Mouse (Mus musculus): Measurements from ENCODE around the gene Fgfr2.

Gene Fgfr2

DNA sequence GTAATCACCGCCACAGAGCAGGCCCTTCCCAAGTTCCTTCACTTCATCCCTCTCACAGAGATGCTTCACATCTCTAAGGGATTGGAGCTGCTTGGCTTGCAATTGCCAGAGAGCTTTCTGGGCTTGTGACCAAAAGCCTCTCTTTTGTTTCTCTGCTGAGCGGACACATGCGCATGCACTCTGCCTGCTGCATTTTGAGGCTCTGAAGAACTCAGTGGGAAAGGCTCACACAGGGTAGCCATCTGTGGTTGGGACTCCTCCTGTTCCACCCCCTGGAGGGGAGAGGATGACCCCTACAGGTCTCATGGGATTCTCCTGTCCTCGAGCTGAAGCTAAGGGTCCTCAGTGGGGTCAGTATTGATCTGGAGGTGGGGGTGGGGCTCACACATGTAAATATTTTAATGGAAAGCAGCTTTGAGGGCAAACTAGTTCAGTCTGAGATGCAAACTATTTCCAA, 2157.2 kb downstream of the Fgfr2 start:
- DNase-seq (ENCODE audit: low read depth in 1 of 2, low spot score in 2 of 2): no peak

DNA sequence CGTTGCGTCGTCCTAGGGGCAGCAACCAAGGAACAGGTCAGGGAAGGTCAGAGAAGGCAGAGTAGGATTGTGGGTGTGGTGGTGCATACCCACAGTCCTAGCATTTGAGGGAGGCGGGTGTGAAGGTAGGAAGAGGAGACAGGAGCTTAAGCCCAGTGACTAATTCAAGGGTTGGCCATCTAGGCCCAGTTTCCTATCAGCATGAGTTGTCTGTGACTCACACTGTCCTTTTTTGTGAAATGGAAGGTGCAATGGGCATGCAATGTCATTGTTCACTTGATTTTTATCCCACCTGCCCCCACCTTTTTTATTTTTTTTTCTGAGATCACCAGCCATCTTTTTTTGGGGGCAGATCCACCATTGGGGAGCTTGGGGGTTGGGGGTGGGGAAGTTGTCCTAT, 2157.8 kb downstream of the Fgfr2 start:
- no peak for DNase-seq (ENCODE audit: low read depth in 1 of 2, low spot score in 2 of 2)

DNA sequence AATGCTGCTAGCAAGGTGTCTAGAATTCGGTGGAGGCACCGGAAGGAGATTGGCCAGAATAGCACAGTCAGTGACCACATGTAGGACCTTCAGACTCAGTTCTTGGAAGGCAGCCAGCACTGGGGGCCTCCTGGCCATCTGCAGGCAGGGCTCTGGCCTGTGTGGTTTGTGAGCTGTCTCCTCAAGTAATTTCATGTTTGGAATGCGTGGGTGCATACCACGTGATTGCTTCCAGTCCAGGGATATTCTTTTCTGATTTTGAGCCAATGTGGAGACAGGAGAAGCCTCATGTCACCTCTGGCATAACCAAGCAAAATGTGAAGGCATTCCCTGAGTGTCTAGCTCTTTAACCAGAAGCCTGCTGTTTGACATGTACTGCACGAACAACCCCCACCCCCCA, 2158.5 kb downstream of the Fgfr2 start:
- no peak for DNase-seq (ENCODE audit: low read depth in 1 of 2, low spot score in 2 of 2)

DNA sequence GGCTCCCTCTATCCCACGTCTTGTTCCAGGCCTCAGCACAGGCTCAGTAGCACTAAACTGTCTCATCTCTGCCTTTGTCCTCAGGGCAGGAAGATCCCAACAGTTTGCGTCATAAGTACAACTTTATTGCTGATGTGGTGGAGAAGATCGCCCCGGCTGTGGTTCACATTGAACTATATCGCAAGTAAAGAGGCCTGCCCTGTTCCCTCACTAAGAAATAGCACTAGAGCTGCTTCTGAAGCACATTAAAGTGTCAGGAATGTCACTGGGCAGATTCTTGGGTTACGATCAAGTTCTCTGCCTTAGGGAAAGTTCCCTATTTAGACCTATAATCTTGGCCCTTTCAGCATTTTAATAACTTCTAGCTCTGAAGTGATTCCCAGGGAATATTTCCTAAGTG, 2161.7 kb downstream of the Fgfr2 start:
- DNase-seq (ENCODE audit: low read depth in 1 of 2, low spot score in 2 of 2): no peak

DNA sequence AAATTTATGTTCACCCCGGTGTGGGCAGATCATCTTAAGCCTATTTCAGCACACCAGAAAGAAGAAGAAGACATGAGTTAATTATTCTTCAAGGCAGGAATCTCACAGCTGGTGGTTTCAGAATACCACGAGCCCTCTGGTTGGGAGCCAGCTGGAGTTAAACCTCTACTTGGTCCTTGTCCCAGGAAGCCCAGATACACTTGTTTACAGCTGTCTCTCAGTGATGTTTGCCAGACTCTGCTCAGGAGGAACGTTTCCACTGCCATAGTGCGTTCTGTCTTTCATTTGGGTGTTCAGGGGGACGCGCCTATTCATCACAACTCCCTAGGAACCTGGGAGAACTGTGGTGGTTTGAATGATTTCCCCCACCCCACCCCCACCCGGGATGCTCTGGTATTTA, 2163.3 kb downstream of the Fgfr2 start:
- no peak for DNase-seq (ENCODE audit: low read depth in 1 of 2, low spot score in 2 of 2)

DNA sequence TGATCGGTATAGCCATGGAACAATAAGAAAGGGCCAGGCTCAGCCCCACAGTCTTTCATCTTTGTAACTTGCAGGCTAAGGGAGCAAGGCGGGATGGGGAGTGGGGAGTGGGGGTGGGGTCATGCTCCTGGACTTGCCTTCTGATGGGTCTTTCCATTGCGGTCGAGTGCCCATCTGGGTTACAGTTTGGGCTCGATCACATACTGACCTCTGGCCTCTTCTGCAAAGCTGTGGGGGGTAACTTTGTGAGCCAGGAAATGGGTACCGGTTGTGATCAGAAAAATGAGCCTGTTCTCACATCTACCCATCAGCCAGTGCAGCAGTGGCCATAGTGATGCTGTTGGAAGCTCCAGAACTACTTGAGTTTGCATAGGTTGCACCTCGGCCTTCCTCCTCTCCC, 2164.6 kb downstream of the Fgfr2 start:
- DNase-seq (ENCODE audit: low read depth in 1 of 2, low spot score in 2 of 2): no peak

DNA sequence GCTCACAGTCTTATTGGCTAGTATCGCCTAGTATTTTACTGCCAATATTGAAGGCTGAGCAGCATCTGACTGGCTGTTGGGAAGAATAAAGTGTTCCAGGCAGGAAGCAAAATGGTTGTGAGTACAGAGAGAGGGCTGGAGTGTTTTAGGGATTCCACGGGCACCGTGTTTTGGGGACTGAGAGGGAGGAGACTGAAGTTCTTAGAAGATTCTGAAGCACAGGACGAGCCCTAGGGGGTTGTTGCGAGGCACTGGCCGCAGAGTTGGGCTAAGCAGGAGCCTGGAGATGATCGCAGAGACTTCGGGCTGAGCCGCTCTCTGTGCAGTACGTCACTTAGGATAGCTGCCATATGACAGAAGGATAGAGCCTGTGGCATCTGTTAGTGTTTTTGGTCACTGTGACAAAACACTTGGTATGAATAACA, 2169.0 kb downstream of the Fgfr2 start:
- no peak for DNase-seq (ENCODE audit: low read depth in 1 of 2, low spot score in 2 of 2)

DNA sequence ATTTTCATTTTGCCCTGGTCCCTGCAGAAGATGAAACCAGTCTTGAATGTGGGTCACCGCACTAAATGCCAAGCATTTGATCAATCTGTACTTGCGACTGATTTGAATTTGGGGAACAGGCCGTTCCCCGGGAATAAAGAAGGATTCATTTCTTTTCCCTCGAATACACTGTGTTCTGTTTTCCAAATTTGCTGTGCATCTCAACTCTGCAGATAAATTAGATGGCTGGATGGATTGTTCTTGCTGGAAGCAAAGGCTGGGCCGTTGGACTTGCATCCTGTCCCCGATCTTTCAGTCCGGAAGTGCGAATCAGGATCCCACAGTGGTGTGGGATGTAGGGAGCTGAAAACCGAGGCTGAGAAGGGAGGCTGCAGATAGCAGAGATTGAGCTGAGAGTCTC, 2169.8 kb downstream of the Fgfr2 start:
- no peak for DNase-seq (ENCODE audit: low read depth in 1 of 2, low spot score in 2 of 2)

DNA sequence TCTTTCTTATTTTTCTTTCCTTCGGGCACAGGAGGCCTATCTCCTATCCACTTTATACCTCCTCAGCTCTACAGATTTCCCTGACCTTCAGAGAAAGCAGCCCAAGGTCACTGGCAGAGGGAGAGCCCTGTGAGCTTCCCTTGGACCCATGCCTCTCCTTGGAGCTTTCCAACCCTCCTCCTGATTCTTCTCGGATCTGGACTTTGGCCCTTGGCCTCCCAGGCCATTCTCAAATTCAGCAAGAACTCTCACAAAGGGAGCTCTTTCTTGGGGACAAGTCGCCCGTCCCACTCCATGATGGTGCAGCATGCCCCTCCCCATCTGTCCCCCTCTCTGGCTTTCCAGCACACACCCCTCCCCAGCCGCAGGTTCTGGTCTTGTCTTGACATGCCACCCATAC, 2172.1 kb downstream of the Fgfr2 start:
- no peak for DNase-seq (ENCODE audit: low read depth in 1 of 2, low spot score in 2 of 2)

DNA sequence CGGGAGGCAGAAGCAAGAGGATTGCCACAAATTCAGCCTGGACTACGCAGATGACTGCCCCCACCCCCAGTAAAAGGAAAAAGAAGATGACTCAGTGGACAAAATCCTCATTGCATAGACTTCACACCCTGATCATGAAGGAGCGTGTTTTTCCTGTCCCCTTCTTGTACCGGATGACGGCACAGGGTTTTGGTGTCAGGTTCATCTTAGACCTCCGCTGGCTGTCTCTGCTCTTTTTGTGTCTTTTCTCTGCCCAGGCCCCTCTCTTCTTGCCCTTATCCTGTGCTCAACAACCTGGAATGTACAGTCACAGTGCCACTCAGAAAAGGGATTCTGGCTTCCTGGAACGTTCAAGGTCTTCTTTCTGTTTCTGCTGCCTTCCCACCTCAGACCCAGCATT, 2172.7 kb downstream of the Fgfr2 start:
- no peak for DNase-seq (ENCODE audit: low read depth in 1 of 2, low spot score in 2 of 2)

DNA sequence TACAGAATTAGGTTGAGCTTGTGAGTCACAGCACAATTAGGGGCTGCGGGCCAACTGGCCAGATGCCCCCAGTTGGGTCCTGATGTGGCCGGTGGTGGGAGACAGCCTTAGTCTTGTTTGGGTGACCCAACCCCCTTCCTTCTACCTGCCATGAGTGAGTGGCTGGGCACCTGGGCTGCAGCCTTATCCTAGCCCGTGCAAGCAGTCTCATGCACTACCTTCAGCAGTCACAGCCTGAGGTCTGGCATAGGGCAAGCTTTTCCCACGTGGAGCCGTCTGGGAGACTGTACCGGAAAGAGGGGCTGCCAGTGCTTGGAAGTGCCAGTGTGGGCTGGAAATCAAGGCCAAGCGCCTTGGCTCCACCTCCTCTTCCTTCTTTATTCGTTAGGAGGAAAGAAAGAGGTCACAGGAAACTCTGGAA, 2173.8 kb downstream of the Fgfr2 start:
- no peak for DNase-seq (ENCODE audit: low read depth in 1 of 2, low spot score in 2 of 2)

DNA sequence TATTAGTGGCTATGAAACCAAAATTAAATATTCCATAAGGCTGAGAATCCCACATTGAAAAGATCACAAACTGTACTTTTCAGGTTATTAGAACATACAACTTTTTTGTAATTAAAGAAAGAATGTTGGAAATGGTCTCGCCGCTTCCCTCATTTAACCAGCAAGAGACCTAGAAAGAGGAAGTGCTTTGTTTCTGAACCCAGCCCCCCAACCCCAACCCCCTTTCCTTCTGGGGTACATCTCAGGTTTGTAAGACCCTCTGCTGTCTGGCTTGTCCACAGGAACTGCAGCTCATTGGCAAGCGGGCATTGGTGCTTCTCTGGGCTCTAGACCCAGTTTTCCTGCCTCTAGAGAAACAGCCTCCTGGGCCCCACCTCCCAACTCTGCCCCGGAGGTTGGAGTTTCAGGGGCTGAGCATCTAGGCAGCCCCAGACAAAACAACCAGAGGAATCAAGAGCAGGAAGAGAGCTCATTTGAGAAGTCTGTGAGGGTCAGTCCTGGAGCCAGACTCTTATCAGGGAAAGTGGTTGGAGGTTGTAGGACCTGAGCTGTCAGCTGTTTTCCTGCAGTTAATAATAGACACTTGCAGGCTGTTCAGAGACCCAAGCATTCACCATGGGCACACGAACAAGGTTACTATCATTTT, 2174.5 kb downstream of the Fgfr2 start:
- no peak for DNase-seq (ENCODE audit: low read depth in 1 of 2, low spot score in 2 of 2)

DNA sequence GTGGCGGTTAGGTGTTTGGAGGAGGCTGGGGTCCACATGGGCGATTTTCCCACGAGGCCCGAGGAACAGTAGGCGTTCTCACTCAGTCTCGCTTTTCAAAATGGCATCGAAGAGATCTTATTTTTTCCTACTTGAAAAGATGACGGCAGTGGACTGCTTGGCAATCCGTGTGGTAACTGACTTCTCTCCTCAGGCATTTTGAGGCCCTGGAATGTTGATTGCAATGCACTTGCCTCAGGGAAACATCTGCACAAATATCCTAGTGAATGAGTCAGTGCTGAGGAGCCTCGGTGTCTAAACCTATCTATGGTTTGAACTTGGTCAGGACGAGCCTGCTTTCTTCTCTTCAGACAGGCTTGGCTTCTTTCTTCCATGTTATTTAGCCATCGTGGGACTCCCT, 2176.8 kb downstream of the Fgfr2 start:
- DNase-seq (ENCODE audit: low read depth in 1 of 2, low spot score in 2 of 2): no peak

DNA sequence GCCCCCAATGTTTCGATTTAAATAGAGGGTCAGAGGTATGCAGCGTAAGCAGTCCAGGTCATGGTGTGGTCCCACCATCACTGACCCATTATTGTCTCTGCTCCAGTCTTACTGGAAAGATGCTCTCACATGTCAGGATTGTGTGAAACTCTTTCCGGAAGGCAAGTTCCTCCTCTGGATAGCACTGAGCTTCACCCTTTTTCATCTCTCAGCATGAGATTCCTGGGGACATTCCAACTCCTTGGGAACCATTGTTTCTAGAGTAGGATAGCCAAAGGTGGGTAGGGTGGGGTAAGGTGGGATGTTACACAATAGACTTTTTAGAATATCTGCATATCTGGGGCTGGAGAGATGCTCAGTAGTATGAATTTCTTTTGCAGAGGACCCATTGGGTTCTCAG, 2177.4 kb downstream of the Fgfr2 start:
- DNase-seq (ENCODE audit: low read depth in 1 of 2, low spot score in 2 of 2): no peak

DNA sequence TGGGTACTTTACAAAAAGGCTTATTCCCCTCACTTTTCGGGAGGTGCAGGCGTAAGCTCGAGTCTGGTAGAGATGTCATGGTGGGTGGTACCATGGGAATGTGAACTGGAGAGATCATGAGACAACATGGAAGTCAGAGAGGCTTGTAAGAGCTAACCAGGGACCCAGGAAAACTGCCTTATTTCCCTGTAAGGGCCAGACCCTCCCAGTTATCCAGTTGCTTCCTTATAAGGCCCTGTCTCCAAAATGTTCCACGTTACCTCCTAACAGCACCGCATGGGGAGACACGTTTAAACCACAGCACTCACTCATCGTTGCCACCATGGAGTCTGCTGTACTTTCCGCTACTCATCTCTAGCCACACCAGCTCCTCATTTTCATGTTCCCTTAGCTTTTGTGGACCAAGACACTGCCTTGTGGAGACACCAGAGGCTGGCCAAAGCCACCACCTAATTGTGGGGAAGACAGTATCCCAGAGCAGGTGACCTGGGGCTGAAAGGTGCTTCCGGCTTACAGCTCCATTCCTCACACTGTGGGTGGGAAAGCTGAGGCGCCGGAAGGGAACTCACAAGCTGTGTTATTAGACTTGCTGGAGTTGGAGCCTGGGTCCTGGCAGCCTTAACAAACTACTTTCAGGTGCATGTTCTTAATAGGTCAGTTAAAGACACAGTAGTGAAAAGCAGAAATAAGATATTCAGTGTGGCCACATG, 2178.2 kb downstream of the Fgfr2 start:
- DNase-seq (ENCODE audit: low read depth in 1 of 2, low spot score in 2 of 2): no peak

DNA sequence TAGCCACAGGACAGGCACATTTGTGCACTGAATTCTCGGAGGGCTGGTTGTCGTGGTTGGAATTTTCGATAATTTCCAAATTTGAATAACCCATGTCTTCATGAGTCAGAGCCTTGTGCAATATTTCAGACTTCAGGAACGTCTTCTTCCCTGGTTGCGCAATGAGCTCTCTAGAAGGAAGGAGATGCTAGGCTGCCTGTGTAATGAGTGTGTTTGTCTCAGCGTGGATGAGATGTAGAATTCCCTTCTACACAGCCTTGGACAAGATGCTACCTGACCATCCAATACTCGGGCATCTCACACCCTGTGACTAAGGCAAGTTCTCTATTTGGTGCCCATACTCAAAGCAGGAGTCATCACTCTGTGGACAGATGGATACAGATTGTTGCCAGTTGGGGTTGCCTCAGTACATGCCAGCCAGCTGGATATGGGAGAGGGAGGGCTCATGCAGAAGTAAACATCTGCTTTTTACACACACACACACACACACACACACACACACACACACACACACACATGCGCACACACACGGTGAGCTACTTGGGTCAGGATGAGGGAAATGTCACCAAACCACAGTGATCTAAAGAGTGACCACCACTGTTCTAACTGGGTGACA, 2179.8 kb downstream of the Fgfr2 start:
- DNase-seq (ENCODE audit: low read depth in 1 of 2, low spot score in 2 of 2): no peak

DNA sequence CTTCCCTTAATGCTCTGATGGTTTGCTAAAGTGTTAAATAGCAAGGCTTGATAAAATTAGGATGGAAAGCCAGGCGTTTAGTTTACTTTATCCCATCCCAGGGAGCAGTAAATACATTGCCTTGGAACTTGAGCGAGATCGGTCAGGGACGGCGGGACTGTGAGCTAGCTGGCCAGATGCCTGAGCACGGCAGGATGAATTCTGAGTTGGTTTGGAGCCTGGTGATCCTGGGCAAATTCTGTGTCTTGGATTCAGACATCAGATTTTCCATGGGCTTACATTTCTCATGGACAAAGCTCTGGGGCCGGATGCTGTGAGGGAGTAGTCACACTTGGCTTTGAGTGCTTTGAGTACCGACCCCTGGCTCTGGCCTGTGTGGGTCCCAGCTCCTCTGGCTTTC, 2182.4 kb downstream of the Fgfr2 start:
- DNase-seq (ENCODE audit: low read depth in 1 of 2, low spot score in 2 of 2): no peak

DNA sequence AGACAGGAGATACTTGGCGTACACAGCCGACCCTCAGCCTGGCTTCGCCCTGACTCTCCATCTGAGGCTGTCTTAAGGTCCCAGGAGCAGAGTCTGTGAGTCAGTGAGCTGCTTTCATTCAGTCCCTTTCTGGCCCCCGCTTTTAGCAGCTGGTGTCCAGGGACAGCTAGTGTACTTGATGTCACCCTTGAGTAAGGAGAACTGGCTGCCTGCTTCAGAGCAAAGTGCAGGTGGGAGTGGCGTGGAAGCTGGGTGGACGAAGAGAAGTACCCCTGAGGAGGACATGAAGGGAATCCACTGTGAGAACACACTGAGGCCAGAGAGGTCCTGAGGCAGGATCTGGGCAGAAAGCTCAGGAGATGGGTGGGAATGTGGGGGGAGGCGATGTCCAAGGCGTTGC, 2184.3 kb downstream of the Fgfr2 start:
- DNase-seq (ENCODE audit: low read depth in 1 of 2, low spot score in 2 of 2): no peak

DNA sequence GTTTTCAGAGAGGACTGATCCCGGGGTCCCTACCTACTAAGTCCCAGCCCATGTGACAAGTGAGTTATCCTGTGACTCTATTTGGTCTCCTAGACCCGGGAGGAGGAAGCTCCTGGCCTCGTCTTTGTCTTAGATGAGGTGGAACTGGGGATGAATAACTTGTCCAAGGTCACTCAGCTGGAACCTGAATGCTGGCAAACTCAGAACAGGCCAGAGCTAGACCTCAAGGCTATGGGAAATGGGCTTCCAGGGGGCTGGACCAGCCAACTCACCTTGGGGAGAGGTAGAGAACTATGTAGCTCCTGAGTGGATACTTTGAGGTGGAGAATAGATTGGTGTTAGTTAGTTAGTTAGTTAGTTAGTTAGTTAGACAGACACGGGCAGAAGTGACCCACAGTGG, 2185.1 kb downstream of the Fgfr2 start:
- no peak for DNase-seq (ENCODE audit: low read depth in 1 of 2, low spot score in 2 of 2)

DNA sequence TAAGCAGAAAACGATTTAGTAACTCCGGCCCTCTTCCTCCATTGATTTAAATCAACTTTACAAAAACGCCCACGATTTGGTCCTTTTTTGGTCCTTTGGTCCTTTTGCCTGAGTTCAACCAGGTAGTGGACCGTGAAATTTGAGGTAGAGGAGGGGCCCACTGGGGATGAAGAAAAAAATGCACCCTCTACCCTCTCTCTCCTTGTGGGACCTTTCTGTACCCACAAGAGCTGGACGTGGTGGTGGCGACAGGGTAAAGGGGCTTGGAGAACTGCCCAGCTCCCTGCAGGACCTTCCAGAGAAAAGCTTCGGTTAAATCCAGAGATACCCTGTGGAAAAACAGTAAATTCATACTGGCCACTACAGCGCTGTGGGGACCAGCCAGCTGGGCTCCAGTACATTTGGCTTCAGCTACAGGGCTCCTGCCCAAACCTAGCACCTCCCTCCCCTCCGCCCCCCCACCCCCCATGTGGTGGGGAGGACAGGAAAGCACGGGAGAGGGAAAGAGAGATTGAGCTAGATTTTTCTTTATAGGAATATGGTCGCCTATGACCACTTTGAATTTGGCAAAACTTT, 2185.8 kb downstream of the Fgfr2 start:
- no peak for DNase-seq (ENCODE audit: low read depth in 1 of 2, low spot score in 2 of 2)

DNA sequence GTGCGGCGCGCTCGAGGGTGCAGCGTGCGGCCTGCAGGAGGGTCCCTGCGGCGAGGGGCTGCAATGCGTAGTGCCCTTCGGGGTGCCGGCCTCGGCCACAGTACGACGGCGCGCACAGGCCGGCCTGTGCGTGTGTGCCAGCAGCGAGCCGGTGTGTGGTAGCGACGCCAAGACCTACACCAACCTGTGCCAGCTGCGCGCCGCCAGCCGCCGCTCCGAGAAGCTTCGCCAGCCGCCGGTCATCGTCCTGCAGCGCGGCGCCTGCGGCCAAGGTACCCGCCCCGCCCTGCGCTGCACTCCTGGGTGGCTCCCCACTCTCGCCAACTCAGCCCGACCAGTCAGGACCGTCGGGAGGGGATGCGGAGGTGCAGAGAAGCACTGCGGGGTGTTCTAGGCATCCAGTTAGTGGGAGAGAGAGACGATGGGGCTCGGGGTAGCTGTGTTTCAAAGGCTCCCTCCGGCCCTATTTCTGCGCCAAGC, 2186.6 kb downstream of the Fgfr2 start:
- no peak for DNase-seq (ENCODE audit: low read depth in 1 of 2, low spot score in 2 of 2)

All from monocyte, adult 2 months (primary cell).